Comparison of ENCODE assay signal across 8 mouse cellular contexts in the genomic region with DNA sequence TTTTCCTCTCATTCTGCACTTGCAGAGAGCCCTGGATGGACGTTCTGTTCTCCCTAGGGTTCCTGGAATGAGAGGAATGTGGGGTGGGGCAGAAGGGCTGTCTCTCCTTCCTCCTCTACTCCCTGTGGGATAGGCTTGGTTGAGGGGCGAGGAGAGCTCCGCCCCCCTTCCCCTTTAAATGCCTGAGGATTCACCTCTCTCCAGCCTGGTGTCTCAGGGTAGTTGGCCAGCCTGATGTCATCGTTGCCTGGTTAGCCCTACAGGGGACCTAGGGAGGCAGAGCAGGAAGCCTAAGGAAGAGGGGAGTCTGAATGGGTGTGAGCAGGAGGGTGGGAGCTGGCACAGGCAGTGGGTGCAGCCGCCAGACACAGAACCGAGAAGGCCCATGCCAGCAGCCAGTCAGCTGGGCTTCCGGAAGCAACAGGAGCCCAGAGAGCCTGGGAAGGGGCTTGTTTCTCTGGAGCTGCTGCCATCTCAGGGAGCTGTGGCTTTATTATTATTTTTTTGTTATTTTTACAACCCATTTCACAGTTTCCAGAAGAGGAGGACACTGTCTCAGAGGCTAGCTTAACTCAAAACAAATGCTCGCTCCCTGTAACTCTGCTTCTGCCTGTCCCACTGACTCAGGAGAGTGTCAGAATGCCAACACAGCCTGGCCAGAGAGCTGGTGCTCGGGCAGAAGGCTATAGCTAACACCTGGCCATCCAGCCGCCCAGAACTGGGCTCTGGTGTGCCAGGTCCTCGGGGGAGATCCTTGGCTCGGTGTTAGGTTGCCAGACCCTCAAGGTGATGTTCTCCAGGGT. TPM values are rescaled to one million over a fixed set of nuclear protein-coding genes. Genes with fewer than 3 reads are reported as not detected.
DNase-seq lines count a peak whose midpoint lies in the region; ATAC-seq lines count a peak whose summit lies in the region.

No protein-coding gene starts in this region.

- no peak overlapping the region for H3K4me2 ChIP-seq in midbrain, embryonic 11.5 days
- H3K4me2 ChIP-seq in embryonic facial prominence, embryonic 15.5 days (replicated peaks), result peak overlapping the region; percentile 27

- no peaks in the 10 kb centered on the region for H3K27me3 ChIP-seq in midbrain, embryonic 10.5 days (ENCODE audit: low read depth, poor library complexity, severe bottlenecking)
- no peaks in the 10 kb centered on the region for H3K27me3 ChIP-seq in midbrain, embryonic 11.5 days (ENCODE audit: control insufficient read depth, insufficient read depth, low read length)
- H3K27me3 ChIP-seq in embryonic facial prominence, embryonic 15.5 days, result no peaks in the 10 kb centered on the region

- peaks cover 58% of the 10 kb centered on the region for H3K36me3 ChIP-seq in midbrain, embryonic 10.5 days
- no peaks in the 10 kb centered on the region for H3K36me3 ChIP-seq in midbrain, embryonic 11.5 days (ENCODE audit: control insufficient read depth, insufficient read depth, low read length)
- H3K36me3 ChIP-seq in embryonic facial prominence, embryonic 15.5 days, result no peaks in the 10 kb centered on the region

- no peak for ATAC-seq in midbrain, embryonic 11.5 days (ENCODE audit: low FRiP score)
- ATAC-seq in embryonic facial prominence, embryonic 15.5 days (ENCODE audit: insufficient number of reproducible peaks, low FRiP score, low TSS enrichment, low read depth), result 0 out of 2 replicates have a peak, but pooled peaks have one; percentile 22
- no peak for ATAC-seq in megakaryocyte, adult 5-6 weeks (ENCODE audit: poor library complexity, severe bottlenecking)

- no peak overlapping the region for H3K9ac ChIP-seq in midbrain, embryonic 11.5 days (ENCODE audit: low read length)
- H3K9ac ChIP-seq in embryonic facial prominence, embryonic 15.5 days, result no peak overlapping the region

- no peaks in the 10 kb centered on the region for H3K9me3 ChIP-seq in midbrain, embryonic 10.5 days (replicated peaks)
- H3K9me3 ChIP-seq in midbrain, embryonic 11.5 days (ENCODE audit: control insufficient read depth, low read length), result no peaks in the 10 kb centered on the region
- H3K9me3 ChIP-seq in embryonic facial prominence, embryonic 15.5 days (replicated peaks), result no peaks in the 10 kb centered on the region

- H3K4me1 ChIP-seq in midbrain, embryonic 10.5 days, result peaks cover 99% of the 10 kb centered on the region
- H3K4me1 ChIP-seq in midbrain, embryonic 11.5 days (ENCODE audit: control insufficient read depth, insufficient read depth, low read length), result peaks cover 56% of the 10 kb centered on the region
- peaks cover 92% of the 10 kb centered on the region for H3K4me1 ChIP-seq in embryonic facial prominence, embryonic 15.5 days

- peak overlapping the region; percentile 28 for H3K4me3 ChIP-seq in midbrain, embryonic 10.5 days
- no peak overlapping the region for H3K4me3 ChIP-seq in midbrain, embryonic 11.5 days (ENCODE audit: low read depth, low read length)
- H3K4me3 ChIP-seq in embryonic facial prominence, embryonic 15.5 days (replicated peaks), result no peak overlapping the region

- WGBS in midbrain, embryonic 10.5 days, result 49% methylated on average over 12 of the region's 12 CpGs
- 47% methylated on average over 12 of the region's 12 CpGs for WGBS in midbrain, embryonic 11.5 days
- 37% methylated on average over 12 of the region's 12 CpGs for WGBS in embryonic facial prominence, embryonic 15.5 days

- DNase-seq in midbrain, embryonic 10.5 days (ENCODE audit: low spot score), result no peak
- no peak for DNase-seq in midbrain, embryonic 11.5 days (ENCODE audit: low spot score, missing footprints)
- peak; percentile 67 for DNase-seq in kidney, adult 11 months
- peak; percentile 63 to 79 for DNase-seq in lung, postnatal 4 days
- DNase-seq in urinary bladder, postnatal 4 days (ENCODE audit: low spot score in 2 of 2), result no peak
- no peak for DNase-seq in adrenal gland, postnatal 25 days

- peak overlapping the region; percentile 69 for H3K27ac ChIP-seq in midbrain, embryonic 10.5 days (replicated peaks)
- no peak overlapping the region for H3K27ac ChIP-seq in midbrain, embryonic 11.5 days (ENCODE audit: low read depth, low read length)
- H3K27ac ChIP-seq in embryonic facial prominence, embryonic 15.5 days (replicated peaks), result peak overlapping the region; percentile 74

RNA-seq across cellular contexts. Expression of a gene that starts 20.3 kb away (rescaled TPM):
- polyA plus RNA-seq in midbrain, embryonic 10.5 days (2016; fragmentation: Nextera tagmentation; extraction: Ambion mirVana), result 14.3 and 16.6 TPM in 2 replicates
- polyA plus RNA-seq in midbrain, embryonic 11.5 days (2014; fragmentation: Nextera tagmentation; extraction: Ambion mirVana), result 17.6 and 20.6 TPM in 2 replicates
- 7.9 and 9.3 TPM in 2 replicates for polyA plus RNA-seq in embryonic facial prominence, embryonic 15.5 days (2015; fragmentation: Nextera tagmentation; extraction: Ambion mirVana)
- total RNA-seq in megakaryocyte, adult 5-6 weeks (2015), result 3.1 and 4.4 TPM in 2 replicates
- total RNA-seq in megakaryocyte, adult 5-6 weeks (2017), result 1.3 and 1.7 TPM in 2 replicates
- 23.8 and 25.8 TPM in 2 replicates for total RNA-seq in adrenal gland, postnatal 25 days (2021)

Comparison
In these comparisons a context has a peak if more than half of its experiments do, and no peak if none do; other contexts are left out.
1. DNase-seq: peak in kidney, adult 11 months (single experiment) and lung, postnatal 4 days (2 of 2); none in midbrain, embryonic 10.5 days (single experiment), midbrain, embryonic 11.5 days (single experiment), urinary bladder, postnatal 4 days (0 of 2) and adrenal gland, postnatal 25 days (single experiment).